ENCODE assay signal across 23 mouse cellular contexts in the genomic region with DNA sequence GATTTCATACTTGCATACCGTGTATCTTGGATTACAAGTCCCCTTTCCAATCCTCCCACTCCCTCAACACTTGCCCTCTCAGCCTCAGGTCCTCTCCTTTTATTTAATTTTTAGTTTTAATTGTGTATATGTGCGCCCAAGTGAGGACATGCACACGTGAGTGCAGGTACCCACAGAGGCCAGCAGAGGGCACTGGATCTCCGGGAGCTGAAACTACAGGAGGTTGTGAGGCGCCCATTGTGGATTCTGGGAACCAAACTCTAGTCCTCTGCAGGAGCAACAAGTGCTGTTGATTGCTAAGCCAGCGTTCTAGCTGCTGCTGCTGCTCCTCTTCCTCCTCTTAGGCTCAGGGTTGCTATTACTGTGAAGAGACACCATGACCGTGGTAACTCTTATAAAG. TPM values are rescaled to one million over a fixed set of nuclear protein-coding genes. Genes with fewer than 3 reads are reported as not detected.
DNase-seq lines count a peak whose midpoint lies in the region; ATAC-seq and TF ChIP-seq lines count a peak whose summit lies in the region.
"Had no signal": no experiment of that assay in that cellular context is flagged by ENCODE, and none has a peak within 500 bp of the region (broad histone marks: within the 10 kb centered on the region; RNA-seq: fewer than 3 reads in every experiment).

No protein-coding gene starts in this region.

- no peak overlapping the region for H3K4me3 ChIP-seq in layer of hippocampus, adult 2 months
- no peak overlapping the region for H3K4me3 ChIP-seq in testis, adult 2 months (ENCODE audit: control insufficient read depth, low read depth, low read length)
- H3K4me3 ChIP-seq: embryonic facial prominence, embryonic 15.5 days; forebrain, embryonic 15.5 days; heart, embryonic 15.5 days; liver, embryonic 15.5 days had no signal

- H3K36me3 ChIP-seq in testis, adult 2 months (ENCODE audit: control insufficient read depth, insufficient read depth, low read length): no peaks in the 10 kb centered on the region
- H3K36me3 ChIP-seq: forebrain, embryonic 15.5 days; heart, embryonic 15.5 days; liver, embryonic 15.5 days had no signal

- H3K27me3 ChIP-seq in testis, adult 2 months (ENCODE audit: control insufficient read depth, insufficient read depth, low read length): no peaks in the 10 kb centered on the region
- H3K27me3 ChIP-seq: embryonic facial prominence, embryonic 15.5 days; forebrain, embryonic 15.5 days; heart, embryonic 15.5 days; liver, embryonic 15.5 days had no signal

- no peak for DNase-seq in layer of hippocampus, adult 2 months (ENCODE audit: low spot score in 2 of 2)
- DNase-seq in layer of hippocampus, adult 9-10 months (ENCODE audit: low spot score): no peak
- no peak for DNase-seq in testis, postnatal 14 days (ENCODE audit: low spot score)
- DNase-seq in ZHBTc4 (ENCODE audit: low read depth, low spot score): peak; percentile 60
- no peak for DNase-seq in ovary, adult 18-20 months (ENCODE audit: low spot score)
- DNase-seq: adrenal gland, postnatal 25 days; cerebellum, adult 9-10 months; gastrocnemius, postnatal 14 days; heart, adult 11 months; heart, postnatal 36 days; kidney, adult 8-10 months; kidney, postnatal 10 days; right cerebral cortex, postnatal 25 days; spleen, adult 18-20 months; thymus, postnatal 25 days had no signal

- ATAC-seq in monocyte, adult 5-6 weeks (replicated peaks; ENCODE audit: insufficient number of reproducible peaks, low FRiP score, low TSS enrichment, poor library complexity, severe bottlenecking): no peak
- ATAC-seq: forebrain, embryonic 15.5 days; lung, postnatal 0 days had no signal

- TF ChIP-seq POLR2A in testis, adult 2 months (IDR thresholded peaks at IDR 0.05; ENCODE audit: control insufficient read depth, low read depth, low read length): no peak

- no peak overlapping the region for H3K27ac ChIP-seq in layer of hippocampus, adult 2 months
- no peak overlapping the region for H3K27ac ChIP-seq in testis, adult 2 months (ENCODE audit: control insufficient read depth, insufficient read depth, low read depth, low read length)
- H3K27ac ChIP-seq: embryonic facial prominence, embryonic 15.5 days; forebrain, embryonic 15.5 days; heart, embryonic 15.5 days; hindbrain, embryonic 14.5 days; liver, embryonic 15.5 days had no signal

- H3K4me1 ChIP-seq in testis, adult 2 months (ENCODE audit: control insufficient read depth, insufficient read depth, low read length): no peaks in the 10 kb centered on the region
- H3K4me1 ChIP-seq: embryonic facial prominence, embryonic 15.5 days; forebrain, embryonic 15.5 days; liver, embryonic 15.5 days had no signal

- TF ChIP-seq CTCF in layer of hippocampus, adult 2 months (conservative IDR thresholded peaks at IDR 0.05): peak; percentile 48
- 0 out of 2 replicates have a peak, but pooled peaks have one; percentile 30 for TF ChIP-seq CTCF in testis, adult 2 months (IDR thresholded peaks at IDR 0.05; ENCODE audit: control insufficient read depth, insufficient read depth, insufficient replicate concordance, low read depth, low read length)

RNA-seq across cellular contexts. Expression of a gene that starts 20.9 kb away (rescaled TPM):
- 10 to 100 TPM; 73.2 to 78.4 TPM for total RNA-seq in layer of hippocampus, adult 2 months (2021)
- polyA plus RNA-seq in testis, adult 2 months (2012; rRNA removed): 145 and 169 TPM in 2 replicates
- total RNA-seq in monocyte, adult 5-6 weeks (2017): 1.8 TPM in 1 of 3 replicates, not detected in the others

Comparison
In these comparisons a context has a peak if more than half of its experiments do, and no peak if none do; other contexts are left out.
1. RNA of a gene that starts 20.9 kb away (total RNA-seq): 73.2 to 78.4 TPM in layer of hippocampus, adult 2 months; 1.8 TPM in monocyte, adult 5-6 weeks; every median in the first group is over 10 times any median in the second.